Mouse (Mus musculus): Measurements from ENCODE around the gene Fv1.
"Not testable (repeated sequence)": the region's sequence is repeated elsewhere in the genome, so short reads cannot be mapped to it uniquely, and the experiment has no call there.

Fv1 gene

GRCm38 (mm10) chr4:147868450-147869031, at the start of gene Fv1, which contains the start of gene Miip:
Gene Fv1 (plus strand): TSS chr4:147868979.
Gene Miip (minus strand): TSS chr4:147868816.
- DNase-seq, result peak; percentile 98

- not testable (repeated sequence) for DNase-seq
Observed at GRCm38 (mm10) chr4:147819659-147820058, 49.1 kb upstream of the Fv1 start.

DNA sequence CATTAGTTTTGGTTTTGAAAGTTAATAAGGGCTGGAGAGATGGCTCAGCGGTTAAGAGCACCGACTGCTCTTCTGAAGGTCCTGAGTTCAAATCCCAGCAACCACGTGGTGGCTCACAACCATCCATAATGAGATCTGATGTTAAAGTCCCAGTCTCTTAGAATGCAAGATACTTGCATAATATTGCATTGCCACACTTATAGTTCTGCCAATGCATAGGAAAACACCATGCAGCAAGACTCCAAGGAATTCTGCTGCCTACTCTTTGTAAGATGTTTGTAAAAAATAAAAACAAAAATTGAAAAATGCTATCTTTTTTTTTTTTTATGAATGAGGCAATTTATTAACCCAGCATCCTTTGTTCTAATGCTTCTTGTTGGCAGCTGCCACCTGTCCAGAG, 47.4 kb upstream of the Fv1 start:
- DNase-seq, result not testable (repeated sequence)

GRCm38 (mm10) chr4:147824389-147824788, 44.4 kb upstream of the Fv1 start:
- DNase-seq, result no peak

- DNase-seq, result peak; percentile 46
Observed at GRCm38 (mm10) chr4:147839282-147839681, 29.5 kb upstream of the Fv1 start.

DNA sequence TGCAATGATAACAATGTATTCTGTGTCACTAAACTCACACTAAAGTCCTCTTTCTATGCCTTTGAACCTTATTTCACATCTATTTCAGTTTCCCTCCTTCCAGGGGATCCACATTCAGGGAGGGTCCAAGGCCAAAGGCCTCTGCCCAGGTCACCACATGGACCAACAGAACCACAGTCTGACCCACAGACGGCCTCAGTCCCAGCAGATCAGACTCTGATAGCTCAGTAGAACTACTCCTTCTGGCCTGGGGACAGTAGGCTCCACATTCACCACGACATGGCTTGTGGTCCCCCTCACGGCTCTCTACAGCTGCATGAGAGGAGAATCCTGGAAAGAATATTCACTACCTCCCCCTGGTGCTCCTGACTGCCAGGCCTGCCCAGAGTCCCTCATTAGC, 25.9 kb upstream of the Fv1 start:
- DNase-seq, result no peak

DNA sequence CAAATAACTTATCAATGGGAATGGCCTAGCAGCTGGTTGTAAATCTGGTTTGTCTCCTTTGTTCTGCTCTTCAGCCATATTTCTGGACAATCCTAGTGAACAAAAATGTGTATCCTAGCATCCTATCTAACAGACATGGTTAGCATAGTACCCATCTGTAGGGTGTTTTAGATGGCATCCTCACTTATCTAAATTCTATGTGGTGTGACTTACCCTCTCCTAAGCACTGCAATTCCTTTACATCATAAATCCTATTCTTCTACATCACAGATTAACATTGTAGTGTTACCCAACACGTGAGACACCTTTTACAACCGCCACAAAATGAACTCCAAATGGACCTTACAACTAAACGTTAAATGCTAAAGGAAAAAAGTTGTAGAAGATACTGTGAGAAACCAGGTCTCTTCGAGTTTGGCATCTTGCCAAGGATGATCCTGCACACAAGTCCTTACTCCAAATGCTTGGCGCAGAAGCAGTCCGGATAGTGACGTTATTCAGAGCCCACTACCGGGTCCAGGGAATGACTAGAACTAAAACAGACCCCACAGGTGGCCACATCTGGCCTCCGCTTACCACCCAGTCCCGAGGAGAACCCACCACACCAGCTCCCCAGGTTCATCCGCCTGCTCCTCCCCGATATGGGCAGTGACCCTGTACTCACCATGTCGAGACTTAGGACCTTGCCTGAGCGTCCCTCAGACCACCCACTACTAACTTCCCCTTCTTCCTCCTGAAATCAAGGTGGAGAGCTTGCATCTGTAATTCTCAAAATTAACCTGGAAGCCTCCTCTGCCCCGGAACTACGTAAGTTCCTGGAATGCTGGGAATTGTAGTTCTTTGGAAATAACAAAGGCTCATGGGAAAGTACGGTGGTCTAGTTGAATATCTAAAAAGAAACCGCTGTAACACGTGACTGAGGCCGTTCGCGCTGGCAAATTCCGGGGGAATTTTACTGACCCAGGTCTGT, 20.9 kb upstream of the Fv1 start, which contains the start of gene Zfp933:
Gene Zfp933, minus strand, starts transcription at position 753 of the 970 bp plus-strand sequence.
- peak; percentile 85 for DNase-seq

DNA sequence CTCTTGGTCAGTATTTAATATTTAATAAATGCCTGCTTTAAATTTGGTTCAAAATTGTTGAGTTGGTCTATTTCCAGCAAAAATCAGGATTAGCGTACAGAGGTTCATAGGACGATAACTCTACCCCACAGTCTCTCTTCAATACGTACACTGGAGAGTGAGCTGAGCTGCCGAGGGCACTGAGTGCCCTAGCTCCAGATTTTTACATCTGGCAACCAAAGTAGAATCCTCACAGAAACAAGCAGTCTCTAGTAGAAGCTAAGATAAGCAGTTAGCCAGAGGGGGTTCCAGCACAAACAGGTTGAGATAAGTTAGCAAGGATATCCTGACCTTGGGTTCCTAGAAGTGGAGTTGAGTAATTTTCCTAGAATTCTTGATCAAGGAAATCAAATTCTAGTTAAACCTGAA, 20.2 kb upstream of the Fv1 start:
- no peak for DNase-seq

DNA sequence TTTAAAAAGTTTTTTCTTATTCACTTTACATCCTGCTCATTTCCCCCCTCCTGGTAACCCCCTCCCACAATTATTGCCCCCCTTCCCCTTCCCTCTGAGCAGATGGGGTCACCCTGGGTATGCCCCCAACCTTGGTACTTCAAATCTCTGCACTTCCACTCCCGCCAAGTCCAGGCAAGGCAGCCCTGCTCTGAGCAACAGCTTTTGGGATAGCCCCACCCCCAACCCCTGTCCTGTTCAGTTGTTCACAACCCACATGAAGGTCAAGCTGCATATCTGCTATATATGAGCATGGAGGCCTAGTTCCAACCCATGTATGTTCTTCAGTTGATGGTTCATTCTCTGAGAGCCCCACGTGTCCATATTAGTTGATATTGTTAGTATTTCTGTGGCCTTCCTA, 18.0 kb upstream of the Fv1 start:
- DNase-seq, result no peak

DNA sequence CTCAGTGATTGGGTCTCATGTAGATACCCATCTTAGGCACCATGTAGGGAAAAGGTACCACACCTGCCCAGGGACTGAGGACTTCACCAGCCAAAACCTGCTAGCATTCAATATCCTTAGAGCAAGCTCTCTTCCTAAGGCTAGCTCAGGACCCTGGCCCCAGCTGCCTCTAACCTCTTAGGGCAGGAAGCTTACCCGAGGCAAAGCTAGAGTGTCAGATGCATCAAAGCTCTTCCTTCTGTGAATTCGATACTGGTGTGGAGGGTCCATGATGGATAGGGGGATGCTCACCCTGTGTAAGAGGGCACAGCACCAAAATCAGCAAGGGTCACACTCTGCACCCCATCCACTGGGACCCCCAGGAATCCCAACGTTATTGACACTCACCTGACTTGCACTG, 6.7 kb upstream of the Fv1 start:
- DNase-seq, result no peak

DNA sequence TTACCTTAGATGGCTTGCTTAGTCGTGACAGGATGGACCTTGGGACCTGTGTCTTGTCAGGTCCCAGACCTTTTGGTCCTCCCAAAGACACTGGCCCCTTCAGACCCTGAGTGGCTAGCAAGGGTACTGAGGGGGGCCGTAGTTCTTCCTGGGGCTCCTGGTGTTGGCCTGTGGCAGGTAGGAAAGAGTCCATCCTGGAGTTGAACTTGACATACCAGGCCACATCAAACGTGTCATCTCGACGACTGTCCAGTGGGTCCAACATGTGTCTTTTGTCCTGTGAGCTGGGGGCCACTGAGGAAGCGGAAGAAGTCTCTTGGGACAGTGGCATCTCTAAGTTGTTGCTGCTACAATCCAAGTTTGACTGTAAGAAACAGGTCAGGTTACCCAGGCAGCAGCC, 3.1 kb upstream of the Fv1 start:
- DNase-seq, result no peak

DNA sequence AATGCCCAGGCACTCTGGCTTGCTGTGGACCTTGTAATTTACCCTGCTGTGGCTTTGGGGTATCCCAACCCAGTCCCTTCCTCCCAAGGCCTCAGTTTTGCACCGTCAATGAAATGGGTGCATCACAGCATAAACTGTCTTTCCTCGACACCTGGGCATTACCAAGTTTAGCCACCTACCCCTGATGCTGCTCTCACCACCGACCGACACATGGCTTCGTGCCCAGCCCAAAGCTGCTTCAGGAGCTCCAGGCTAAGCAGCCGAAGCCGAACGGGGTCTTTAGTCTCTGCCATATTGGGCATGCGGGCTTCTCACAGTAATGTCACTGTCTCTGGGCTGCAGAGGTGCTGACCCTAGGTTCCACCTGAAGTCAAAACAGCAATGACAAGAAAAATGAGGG, 2.7 kb upstream of the Fv1 start:
- no peak for DNase-seq

- not testable (repeated sequence) for DNase-seq
Observed at GRCm38 (mm10) chr4:147866793-147867192, 2.0 kb upstream of the Fv1 start.

GRCm38 (mm10) chr4:147867563-147868449, 973 bp upstream of the Fv1 start:
- no peak for DNase-seq

- DNase-seq, result no peak
Observed at GRCm38 (mm10) chr4:147869238-147869637, 459 bp downstream of the Fv1 start.

- DNase-seq, result no peak
Observed at GRCm38 (mm10) chr4:147875852-147876575, 7.2 kb downstream of the Fv1 start.

DNA sequence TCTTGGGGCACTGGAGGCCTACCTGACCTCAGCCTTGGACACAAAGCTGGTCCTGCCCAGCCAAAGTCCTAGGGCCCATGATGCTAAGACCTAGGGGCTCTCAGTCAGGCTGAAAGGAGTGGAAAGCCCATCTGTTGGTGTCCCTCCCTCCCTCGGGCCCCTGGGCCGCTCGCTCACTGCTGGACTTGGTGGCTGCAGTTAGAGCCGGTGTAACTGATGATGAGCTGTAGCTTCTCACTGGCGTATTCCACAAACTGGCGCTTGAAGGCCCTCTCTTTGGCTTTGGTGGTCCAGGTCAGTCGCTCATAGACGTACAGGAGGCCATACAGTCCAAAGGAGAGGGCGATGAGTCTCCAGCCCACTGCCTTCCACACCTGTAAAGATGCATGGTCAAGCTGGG, 9.8 kb downstream of the Fv1 start:
- DNase-seq, result no peak

- no peak for DNase-seq
Observed at GRCm38 (mm10) chr4:147879456-147879855, 10.7 kb downstream of the Fv1 start.

GRCm38 (mm10) chr4:147879865-147880264, 11.1 kb downstream of the Fv1 start:
- no peak for DNase-seq

DNA sequence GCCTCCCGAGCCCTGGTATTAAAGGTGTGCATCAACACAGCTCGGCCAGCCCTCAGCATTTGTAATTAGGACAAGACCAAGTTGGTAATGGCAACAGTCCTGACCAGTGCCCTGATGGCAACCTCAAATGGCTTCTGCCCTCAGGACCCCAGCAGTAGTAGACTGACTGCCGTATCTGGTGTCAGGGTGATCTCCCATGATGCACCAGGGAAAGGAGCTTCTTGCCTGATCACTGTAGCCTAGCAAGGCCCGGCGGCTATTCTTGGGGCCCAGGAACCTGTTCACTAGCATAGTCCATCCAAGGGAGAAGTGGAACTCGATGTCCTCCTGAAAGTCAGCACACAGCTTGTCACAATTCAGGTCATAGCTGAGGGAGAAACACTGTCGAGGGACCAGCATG, 13.0 kb downstream of the Fv1 start:
- no peak for DNase-seq

DNA sequence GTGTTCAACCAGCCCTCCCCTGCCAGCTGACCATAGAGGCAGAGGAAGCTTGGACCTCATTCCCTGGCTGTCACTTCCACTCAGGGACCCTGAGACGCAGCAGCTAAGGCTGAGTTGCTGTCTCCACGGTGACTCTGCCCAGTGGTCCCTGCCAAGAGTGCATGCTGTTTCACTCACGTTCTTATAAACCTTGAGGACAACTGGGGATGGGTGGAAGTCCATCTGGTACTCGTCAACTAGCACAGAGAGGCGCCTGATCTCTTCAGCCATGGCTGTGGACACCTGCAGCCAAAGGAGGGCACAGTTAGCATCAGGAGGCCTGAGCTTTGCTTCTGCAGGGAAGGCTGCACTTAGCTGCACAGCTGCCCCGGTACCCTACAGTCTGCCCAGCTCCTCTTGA, 14.3 kb downstream of the Fv1 start:
- no peak for DNase-seq

- DNase-seq, result no peak
Observed at GRCm38 (mm10) chr4:147884138-147884537, 15.4 kb downstream of the Fv1 start.

Measured in lung, postnatal 10 days (tissue).